Mouse (Mus musculus): Measurements from ENCODE around the gene Rln1. TPM values are rescaled to one million over a fixed set of nuclear protein-coding genes. Genes with fewer than 3 reads are reported as not detected.

Gene Rln1
- polyA plus RNA-seq, 1 experiment from 2014 or later: 3.7 TPM

DNA sequence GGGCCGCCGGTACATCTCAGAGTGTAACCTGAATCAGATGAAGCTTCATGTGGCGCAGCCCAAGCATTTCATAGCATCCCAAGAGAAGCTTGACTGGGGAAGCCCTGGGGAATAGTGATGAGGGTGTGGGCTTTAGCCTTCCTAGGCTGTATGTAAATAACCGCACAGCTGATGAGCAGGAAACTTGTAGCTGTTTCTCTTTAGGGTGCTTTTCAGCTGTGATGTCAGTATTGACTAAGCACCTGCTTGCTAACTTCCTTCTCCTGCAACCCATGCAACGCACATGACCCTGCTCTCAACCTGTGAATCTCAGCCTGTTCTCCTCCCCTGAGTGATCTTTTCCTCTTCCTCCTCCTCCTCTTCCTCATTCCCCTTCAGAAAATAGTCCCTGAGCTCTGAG lies 29.6 kb upstream of the Rln1 start:
- no peaks in the 10 kb centered on the region for H3K27me3 ChIP-seq (ENCODE audit: control insufficient read depth, insufficient read depth, low read depth, low read length)
- no peaks in the 10 kb centered on the region for H3K36me3 ChIP-seq (ENCODE audit: control insufficient read depth, insufficient read depth, low read length)
- ATAC-seq: no peak
- WGBS: 85% methylated on average over 5 of the region's 5 CpGs
- H3K4me2 ChIP-seq (ENCODE audit: low read length): no peak overlapping the region
- H3K9me3 ChIP-seq (replicated peaks; ENCODE audit: control insufficient read depth, low read length, poor library complexity, severe bottlenecking): no peaks in the 10 kb centered on the region
- peaks cover 25% of the 10 kb centered on the region for H3K4me1 ChIP-seq (ENCODE audit: control insufficient read depth, insufficient read depth, low read length)
- no peak overlapping the region for H3K9ac ChIP-seq (ENCODE audit: low read depth, low read length)
- H3K27ac ChIP-seq (ENCODE audit: low read length): no peak overlapping the region
- H3K4me3 ChIP-seq (ENCODE audit: low read depth, low read length): no peak overlapping the region

DNA sequence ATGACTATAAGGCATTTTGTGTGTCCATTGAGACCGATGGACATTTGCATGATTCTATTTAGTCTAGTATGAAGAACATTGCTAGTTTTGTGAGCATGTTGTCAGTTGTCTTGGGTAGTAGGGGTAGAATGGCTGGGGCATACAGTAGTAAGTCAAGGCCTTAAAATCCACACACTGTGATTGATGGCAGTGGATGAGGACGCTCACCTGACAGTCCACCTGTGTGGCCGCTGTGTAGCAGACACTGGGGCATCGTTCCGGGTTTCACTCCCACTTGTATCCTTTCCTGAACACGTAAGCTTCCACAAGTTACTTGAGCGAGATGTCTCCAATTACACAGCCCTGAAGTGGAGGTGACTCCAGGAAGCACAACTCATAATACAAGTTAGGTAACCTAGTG lies 29.1 kb upstream of the Rln1 start:
- H3K4me2 ChIP-seq (ENCODE audit: low read length): no peak overlapping the region

DNA sequence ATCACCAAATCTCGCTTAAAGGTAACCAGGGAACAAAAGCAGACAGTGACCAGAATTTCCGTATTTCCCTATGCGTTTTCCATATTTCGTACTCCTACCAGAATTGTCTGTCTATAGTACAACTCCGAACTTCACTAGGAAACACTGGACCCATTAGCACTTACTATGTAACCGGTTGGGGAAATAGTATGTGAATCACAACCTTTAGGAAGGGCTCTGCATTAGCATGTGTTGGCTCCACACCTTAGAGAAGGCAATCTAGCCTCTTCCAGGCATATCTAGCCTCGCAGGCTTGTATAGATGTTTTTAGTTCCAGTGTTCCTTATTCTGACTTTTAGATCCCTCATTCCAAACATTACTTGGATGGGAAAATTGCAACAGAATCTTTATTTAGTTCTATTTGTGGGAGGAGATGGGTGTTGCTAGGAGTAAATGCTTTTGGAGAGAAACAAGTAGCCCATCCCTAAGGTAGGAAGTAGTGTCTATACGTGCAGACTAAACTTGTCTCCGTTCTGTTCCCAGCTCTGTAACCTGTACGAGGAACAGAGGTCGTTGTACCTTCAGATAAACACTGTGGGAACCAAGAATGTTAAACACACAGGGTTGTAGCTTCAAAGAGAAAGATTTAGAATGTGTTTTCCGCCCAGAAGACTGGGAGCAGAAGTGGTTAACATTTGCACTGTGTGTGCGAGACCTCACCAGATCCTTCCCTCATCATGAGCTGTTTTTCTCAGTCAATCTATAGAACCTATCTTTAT lies 27.9 kb upstream of the Rln1 start:
- H3K27me3 ChIP-seq (ENCODE audit: control insufficient read depth, insufficient read depth, low read depth, low read length): no peaks in the 10 kb centered on the region
- H3K4me3 ChIP-seq (ENCODE audit: low read depth, low read length): peak overlapping the region; percentile 67
- H3K4me2 ChIP-seq (ENCODE audit: low read length): peak overlapping the region; percentile 63
- peaks cover 24% of the 10 kb centered on the region for H3K4me1 ChIP-seq (ENCODE audit: control insufficient read depth, insufficient read depth, low read length)
- 49% methylated on average over 13 of the region's 13 CpGs for WGBS
- H3K9me3 ChIP-seq (replicated peaks; ENCODE audit: control insufficient read depth, low read length, poor library complexity, severe bottlenecking): no peaks in the 10 kb centered on the region
- ATAC-seq: peak; percentile 61; the same call in 1 of the 2 replicates
- H3K9ac ChIP-seq (ENCODE audit: low read depth, low read length): peak overlapping the region; percentile 80
- H3K27ac ChIP-seq (ENCODE audit: low read length): peak overlapping the region; percentile 75
- H3K36me3 ChIP-seq (ENCODE audit: control insufficient read depth, insufficient read depth, low read length): no peaks in the 10 kb centered on the region

More for the DNA sequence above, 29.1 kb upstream of the Rln1 start:
- ATAC-seq: no peak
- H3K27me3 ChIP-seq (ENCODE audit: control insufficient read depth, insufficient read depth, low read depth, low read length): no peaks in the 10 kb centered on the region
- no peaks in the 10 kb centered on the region for H3K9me3 ChIP-seq (replicated peaks; ENCODE audit: control insufficient read depth, low read length, poor library complexity, severe bottlenecking)
- H3K4me3 ChIP-seq (ENCODE audit: low read depth, low read length): no peak overlapping the region
- H3K27ac ChIP-seq (ENCODE audit: low read length): no peak overlapping the region
- no peak overlapping the region for H3K9ac ChIP-seq (ENCODE audit: low read depth, low read length)
- H3K4me1 ChIP-seq (ENCODE audit: control insufficient read depth, insufficient read depth, low read length): peaks cover 25% of the 10 kb centered on the region
- H3K36me3 ChIP-seq (ENCODE audit: control insufficient read depth, insufficient read depth, low read length): no peaks in the 10 kb centered on the region
- 93% methylated on average over 7 of the region's 7 CpGs for WGBS

DNA sequence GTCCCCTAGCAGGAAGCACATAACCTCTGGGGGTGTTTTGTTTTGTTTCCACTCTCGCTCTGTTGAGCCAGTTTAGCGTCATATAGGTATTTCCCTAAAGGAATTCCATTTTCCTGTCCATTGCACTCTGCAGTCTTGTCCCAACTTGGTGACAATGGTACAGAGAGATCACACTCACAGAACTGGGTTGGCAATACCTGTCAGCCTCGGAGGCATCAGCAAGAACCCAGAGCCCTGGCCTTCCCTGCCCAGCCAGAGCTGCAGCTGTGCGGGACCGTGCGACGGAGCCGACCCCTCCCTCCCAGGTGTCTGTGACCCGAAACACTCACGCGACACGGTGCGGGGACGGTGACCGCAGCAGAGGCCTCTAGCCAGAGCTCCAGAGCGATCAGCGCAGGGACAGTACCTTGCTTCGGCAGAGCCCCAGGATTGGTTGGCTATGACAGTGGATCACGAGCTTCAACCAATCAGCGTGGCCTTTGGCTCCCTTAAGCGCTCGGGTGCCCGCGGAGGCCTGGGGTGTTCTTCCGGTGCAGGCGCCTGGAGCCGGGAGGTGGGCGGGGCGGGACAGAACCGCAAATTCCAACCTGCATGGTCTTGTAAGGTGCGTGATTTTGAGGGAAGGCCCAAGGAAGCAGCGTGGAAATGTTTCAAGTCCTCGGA lies 27.1 kb upstream of the Rln1 start:
- Histone ChIP-seq H3K27me3 (ENCODE audit: control insufficient read depth, insufficient read depth, low read depth, low read length) (no peaks in the 10 kb centered on the region), H3K36me3 (ENCODE audit: control insufficient read depth, insufficient read depth, low read length) (no peaks in the 10 kb centered on the region), H3K4me2 (ENCODE audit: low read length) (peak overlapping the region; percentile 63), H3K4me1 (ENCODE audit: control insufficient read depth, insufficient read depth, low read length) (peaks cover 18% of the 10 kb centered on the region), H3K9me3 (replicated peaks; ENCODE audit: control insufficient read depth, low read length, poor library complexity, severe bottlenecking) (no peaks in the 10 kb centered on the region), H3K9ac (ENCODE audit: low read depth, low read length) (peak overlapping the region; percentile 80), H3K27ac (ENCODE audit: low read length) (peak overlapping the region; percentile 75), H3K4me3 (ENCODE audit: low read depth, low read length) (peak overlapping the region; percentile 67)
- 2% methylated on average over 33 of the region's 33 CpGs for WGBS
- ATAC-seq: peak; percentile 100

- ATAC-seq: no peak
- H3K9me3 ChIP-seq (replicated peaks; ENCODE audit: control insufficient read depth, low read length, poor library complexity, severe bottlenecking): no peaks in the 10 kb centered on the region
- H3K27me3 ChIP-seq (ENCODE audit: control insufficient read depth, insufficient read depth, low read depth, low read length): no peaks in the 10 kb centered on the region
- no peak overlapping the region for H3K27ac ChIP-seq (ENCODE audit: low read length)
- 88% methylated on average over 5 of the region's 5 CpGs for WGBS
- H3K4me2 ChIP-seq (ENCODE audit: low read length): no peak overlapping the region
- no peak overlapping the region for H3K4me3 ChIP-seq (ENCODE audit: low read depth, low read length)
- no peaks in the 10 kb centered on the region for H3K36me3 ChIP-seq (ENCODE audit: control insufficient read depth, insufficient read depth, low read length)
- no peak overlapping the region for H3K9ac ChIP-seq (ENCODE audit: low read depth, low read length)
- peaks cover 21% of the 10 kb centered on the region for H3K4me1 ChIP-seq (ENCODE audit: control insufficient read depth, insufficient read depth, low read length)
These were observed 25.8 kb upstream of the Rln1 start for GRCm38 (mm10) chr19:29360251-29360650.

GRCm38 (mm10) chr19:29356281-29356680 lies 21.8 kb upstream of the Rln1 start:
- Histone ChIP-seq H3K27me3 (ENCODE audit: control insufficient read depth, insufficient read depth, low read depth, low read length) (no peaks in the 10 kb centered on the region), H3K9ac (ENCODE audit: low read depth, low read length) (no peak overlapping the region), H3K4me3 (ENCODE audit: low read depth, low read length) (no peak overlapping the region), H3K4me2 (ENCODE audit: low read length) (no peak overlapping the region), H3K27ac (ENCODE audit: low read length) (no peak overlapping the region), H3K36me3 (ENCODE audit: control insufficient read depth, insufficient read depth, low read length) (no peaks in the 10 kb centered on the region; the same call in none of the 2 replicates), H3K9me3 (replicated peaks; ENCODE audit: control insufficient read depth, low read length, poor library complexity, severe bottlenecking) (no peaks in the 10 kb centered on the region), H3K4me1 (ENCODE audit: control insufficient read depth, insufficient read depth, low read length) (peaks cover 21% of the 10 kb centered on the region)
- no peak for ATAC-seq
- WGBS: 86% methylated on average over 11 of the region's 11 CpGs

DNA sequence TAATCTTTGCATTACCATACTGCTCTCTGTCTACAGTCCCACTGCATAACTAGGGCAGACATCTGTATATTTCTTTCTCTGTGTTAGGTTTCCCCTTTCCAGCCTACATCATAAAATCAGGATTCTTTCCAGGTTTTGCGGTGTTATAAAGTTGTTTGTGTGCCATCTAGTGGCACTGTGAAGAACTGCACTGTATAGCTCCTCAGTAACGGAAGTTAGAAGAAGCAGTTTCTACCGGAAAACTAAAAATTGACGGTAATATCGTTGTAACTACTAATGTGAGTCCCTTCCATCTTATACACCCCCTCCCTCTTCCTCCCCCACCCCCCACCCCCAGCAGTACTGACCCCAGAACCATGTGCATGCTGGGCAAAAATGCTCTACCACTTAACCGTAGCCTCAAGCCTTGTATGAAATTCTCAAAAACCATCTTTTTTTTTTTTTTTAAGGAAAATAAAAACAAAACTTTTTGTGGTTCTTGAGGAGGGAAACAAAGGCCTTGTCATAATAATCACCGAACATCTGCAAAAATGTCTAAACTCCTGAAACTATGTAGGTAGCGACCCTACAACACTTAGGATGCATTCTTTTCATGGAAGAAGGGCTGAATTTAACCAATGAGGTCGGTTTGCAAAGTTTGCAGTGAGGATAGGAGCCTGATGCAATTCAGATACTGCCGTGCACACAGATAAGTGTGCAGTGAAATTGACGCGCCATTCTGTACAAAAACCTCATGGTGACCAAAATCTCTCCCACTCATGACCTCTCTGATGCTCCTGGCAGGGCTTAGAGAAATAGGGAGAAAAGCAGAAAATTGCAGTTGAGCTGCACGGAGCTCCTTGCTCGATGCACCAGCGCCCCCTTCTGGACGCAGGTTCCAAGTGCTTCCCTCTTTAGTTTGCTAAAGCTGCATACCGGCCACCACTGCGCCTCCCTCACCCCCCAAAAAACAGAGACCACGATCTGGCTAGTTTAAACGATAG lies 20.7 kb upstream of the Rln1 start:
- no peak overlapping the region for H3K27ac ChIP-seq (ENCODE audit: low read length)
- 3% methylated on average over 20 of the region's 20 CpGs for WGBS
- peaks cover 10% of the 10 kb centered on the region for H3K4me1 ChIP-seq (ENCODE audit: control insufficient read depth, insufficient read depth, low read length)
- no peak overlapping the region; the same call in 1 of the 2 replicates for H3K4me3 ChIP-seq (ENCODE audit: low read depth, low read length)
- no peaks in the 10 kb centered on the region for H3K27me3 ChIP-seq (ENCODE audit: control insufficient read depth, insufficient read depth, low read depth, low read length)
- peak; percentile 84 for ATAC-seq
- no peak overlapping the region for H3K9ac ChIP-seq (ENCODE audit: low read depth, low read length)
- H3K36me3 ChIP-seq (ENCODE audit: control insufficient read depth, insufficient read depth, low read length): peaks cover 3% of the 10 kb centered on the region
- H3K4me2 ChIP-seq (ENCODE audit: low read length): peak overlapping the region; percentile 49
- H3K9me3 ChIP-seq (replicated peaks; ENCODE audit: control insufficient read depth, low read length, poor library complexity, severe bottlenecking): no peaks in the 10 kb centered on the region

DNA sequence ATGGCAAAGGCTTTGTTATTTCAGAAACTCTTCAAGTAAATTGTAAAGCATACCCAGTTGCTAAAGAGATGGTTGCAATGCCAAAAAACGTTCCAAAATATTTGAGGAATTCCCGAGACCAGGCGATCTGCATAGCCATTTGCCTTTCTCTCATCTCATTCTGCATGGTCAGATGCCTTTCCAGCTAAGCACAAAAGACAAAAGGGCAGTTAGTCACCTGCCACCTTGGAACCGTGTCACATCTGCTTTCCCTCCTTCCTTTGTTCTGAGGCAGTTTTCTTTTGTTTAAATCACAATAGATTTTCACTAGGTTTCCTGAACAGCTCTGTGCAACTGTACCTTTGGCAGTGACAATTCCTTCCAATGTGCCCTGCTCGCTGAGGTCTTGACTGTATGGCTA lies 16.5 kb upstream of the Rln1 start:
- no peak for ATAC-seq
- H3K9me3 ChIP-seq (replicated peaks; ENCODE audit: control insufficient read depth, low read length, poor library complexity, severe bottlenecking): no peaks in the 10 kb centered on the region
- no peak overlapping the region for H3K4me2 ChIP-seq (ENCODE audit: low read length)
- no peak overlapping the region for H3K27ac ChIP-seq (ENCODE audit: low read length)
- H3K36me3 ChIP-seq (ENCODE audit: control insufficient read depth, insufficient read depth, low read length): peaks cover 8% of the 10 kb centered on the region
- no peak overlapping the region for H3K4me3 ChIP-seq (ENCODE audit: low read depth, low read length)
- no peaks in the 10 kb centered on the region for H3K27me3 ChIP-seq (ENCODE audit: control insufficient read depth, insufficient read depth, low read depth, low read length)
- H3K9ac ChIP-seq (ENCODE audit: low read depth, low read length): no peak overlapping the region
- peaks cover 5% of the 10 kb centered on the region; the same call in 1 of the 2 replicates for H3K4me1 ChIP-seq (ENCODE audit: control insufficient read depth, insufficient read depth, low read length)
- 44% methylated on average over 5 of the region's 5 CpGs for WGBS
